Mouse (Mus musculus) urinary bladder, postnatal 4 days (tissue): ENCODE data around the gene Npvf.
"Not testable (repeated sequence)": the region's sequence is repeated elsewhere in the genome, so short reads cannot be mapped to it uniquely, and the experiment has no call there.

ENCODE experiments used
- DNase-seq, 2 experiments: peaks; one replicate each; pipeline ENCODE4 v3.0.0; 2021 to 2022; ENCODE audit warnings: low spot score in 2 of 2

Gene Npvf

GRCm38 (mm10) chr6:50640377-50640776 is 13.9 kb downstream of the Npvf start:
- DNase-seq, result no peak

- no peak for DNase-seq
Measured at GRCm38 (mm10) chr6:50639656-50640055, 14.6 kb downstream of the Npvf start.

- not testable (repeated sequence) for DNase-seq
Measured at GRCm38 (mm10) chr6:50626170-50626569, 28.1 kb downstream of the Npvf start.

GRCm38 (mm10) chr6:50618273-50618672 is 36.0 kb downstream of the Npvf start:
- not testable (repeated sequence) for DNase-seq

GRCm38 (mm10) chr6:50601620-50602019 is 52.6 kb downstream of the Npvf start:
- no peak for DNase-seq
